Mouse (Mus musculus) heart, postnatal 0 days (tissue): ENCODE data around the gene Uba6. TPM values are rescaled to one million over a fixed set of nuclear protein-coding genes. Genes with fewer than 3 reads are reported as not detected.

Experiments
- ATAC-seq: fragments of 200-750 bp; cut with Nextera tagmentation; 2 replicates; pipeline ENCODE4 v1.8.0; 2017; ENCODE audit warnings: low read depth, moderate number of reproducible peaks, moderate library complexity; ENCODE audit not compliant: insufficient read depth
- DNase-seq: peaks from one replicate; pipeline ENCODE4 v3.0.0-alpha.2; 2016; ENCODE audit warnings: low spot score
- H3K27ac ChIP-seq: fragments of 300-500 bp; sonication (generic); 2 replicates; pipeline ENCODE4 v1.5.1; 2014; ENCODE audit warnings: low read depth, mild to moderate bottlenecking
- H3K27me3 ChIP-seq: fragments of 300-500 bp; sonication (generic); 2 replicates; pipeline ENCODE4 v1.6.1; 2014; ENCODE audit warnings: low read length, mixed read lengths; ENCODE audit not compliant: control insufficient read depth, insufficient read depth
- H3K36me3 ChIP-seq: fragments of 300-500 bp; sonication (generic); replicated peaks from 2 replicates; pipeline ENCODE4 v1.6.1; 2014; ENCODE audit warnings: low read length, mixed read lengths; ENCODE audit not compliant: control insufficient read depth, insufficient read depth
- H3K4me1 ChIP-seq: fragments of 300-500 bp; sonication (generic); 2 replicates; pipeline ENCODE4 v1.6.1; 2014; ENCODE audit warnings: antibody characterized with exemption; ENCODE audit not compliant: control insufficient read depth, insufficient read depth
- H3K4me2 ChIP-seq: fragments of 300-500 bp; sonication (generic); 2 replicates; pipeline ENCODE4 v1.6.1; 2014; ENCODE audit warnings: low read depth, mild to moderate bottlenecking, low read length, moderate library complexity
- H3K4me3 ChIP-seq: fragments of 300-500 bp; sonication (generic); 2 replicates; pipeline ENCODE4 v1.5.1; 2014; ENCODE audit warnings: low read depth, low read length
- H3K9ac ChIP-seq: fragments of 300-500 bp; sonication (generic); replicated peaks from 2 replicates; pipeline ENCODE4 v1.6.1; 2014; ENCODE audit warnings: low read depth, low read length, mixed read lengths
- H3K9me3 ChIP-seq: fragments of 300-500 bp; sonication (generic); replicated peaks from 2 replicates; pipeline ENCODE4 v1.6.1; 2016; ENCODE audit warnings: low read length; ENCODE audit not compliant: control insufficient read depth
- CTCF ChIP-seq: IDR thresholded peaks from 2 replicates; pipeline ENCODE4 v1.5.1; 2016; ENCODE audit warnings: antibody characterized with exemption, control low read depth, low read depth
- EP300 ChIP-seq: IDR thresholded peaks from 2 replicates; pipeline ENCODE4 v1.6.1; 2016; ENCODE audit warnings: antibody characterized with exemption, low read depth
- WGBS: fragments of 180-500 bp; shearing (Covaris S2); extraction: QIAGEN DNeasy Blood & Tissue Kit; methylation state at CpG from one replicate; pipeline ENCODE4 v1.1.7; 2014; 5-methylcytosine and 5-hydroxymethylcytosine counted together
- polyA plus RNA-seq: library from polyadenylated mRNA; unstranded; fragments of >200 nt; fragmentation: Nextera tagmentation; extraction: Ambion mirVana; gene quantifications from 2 replicates; pipeline ENCODE4 v1.2.1, GENCODE M21; 2015
- total RNA-seq: library from RNA; depleted of rRNA; stranded (reverse); fragments of >200 nt; gene quantifications from 2 replicates; pipeline ENCODE4 v1.2.3, GENCODE M21; 2014; ENCODE audit warnings: low replicate concordance

The Uba6 gene
- total and polyA plus RNA-seq, 2 experiments from 2014 or later: 2.6 to 7.6 TPM

- ATAC-seq: peak; percentile 47; the same call in 1 of the 2 replicates
Measured at GRCm38 (mm10) chr5:86113997-86114396, 58.6 kb downstream of the Uba6 start.

GRCm38 (mm10) chr5:86113037-86113436, 59.6 kb downstream of the Uba6 start:
- 0 out of 2 replicates have a peak overlapping the region, but pooled peaks have one; percentile 1 for H3K27ac ChIP-seq
- H3K4me3 ChIP-seq: no peak overlapping the region
- H3K36me3 ChIP-seq: no peaks in the 10 kb centered on the region
- no peaks in the 10 kb centered on the region for H3K9me3 ChIP-seq
- DNase-seq (no peak), ATAC-seq (no peak)
- no peak overlapping the region for H3K9ac ChIP-seq
- H3K4me1 ChIP-seq: no peaks in the 10 kb centered on the region
- 41% methylated on average over 2 of the region's 2 CpGs for WGBS
- H3K27me3 ChIP-seq: no peaks in the 10 kb centered on the region
- TF ChIP-seq EP300: no peak
- no peak overlapping the region for H3K4me2 ChIP-seq

More at GRCm38 (mm10) chr5:86113997-86114396, 58.6 kb downstream of the Uba6 start:
- 14% methylated on average over 1 of the region's 1 CpGs for WGBS
- Histone ChIP-seq H3K4me1 (no peaks in the 10 kb centered on the region), H3K9ac (no peak overlapping the region), H3K27me3 (no peaks in the 10 kb centered on the region), H3K4me2 (no peak overlapping the region), H3K4me3 (no peak overlapping the region), H3K9me3 (no peaks in the 10 kb centered on the region), H3K36me3 (0 out of 2 replicates have a peak, but pooled peaks cover 3% of the 10 kb centered on the region), H3K27ac (peak overlapping the region; percentile 74)
- peak; percentile 39 for DNase-seq
- TF ChIP-seq EP300 (no peak), CTCF (no peak)

GRCm38 (mm10) chr5:86111074-86111473, 61.5 kb downstream of the Uba6 start:
- no peak for ATAC-seq
- DNase-seq: no peak
- H3K4me1 ChIP-seq: no peaks in the 10 kb centered on the region
- H3K9ac ChIP-seq: no peak overlapping the region
- no peak for TF ChIP-seq EP300
- TF ChIP-seq CTCF: no peak
- H3K9me3 ChIP-seq: 0 out of 2 replicates have a peak, but pooled peaks cover 3% of the 10 kb centered on the region
- no peaks in the 10 kb centered on the region for H3K27me3 ChIP-seq
- H3K36me3 ChIP-seq: peaks cover 3% of the 10 kb centered on the region
- WGBS: 89% methylated on average over 1 of the region's 1 CpGs
- no peak overlapping the region for H3K27ac ChIP-seq
- H3K4me3 ChIP-seq: no peak overlapping the region
- H3K4me2 ChIP-seq: no peak overlapping the region

- DNase-seq (no peak), ATAC-seq (no peak)
- Histone ChIP-seq H3K4me1 (no peaks in the 10 kb centered on the region), H3K36me3 (peaks cover 3% of the 10 kb centered on the region), H3K4me2 (no peak overlapping the region), H3K27me3 (no peaks in the 10 kb centered on the region), H3K9ac (no peak overlapping the region), H3K4me3 (no peak overlapping the region), H3K9me3 (0 out of 2 replicates have a peak, but pooled peaks cover 3% of the 10 kb centered on the region), H3K27ac (no peak overlapping the region)
- WGBS: 77% methylated on average over 2 of the region's 2 CpGs
- TF ChIP-seq CTCF: no peak
- TF ChIP-seq EP300: no peak
Measured at GRCm38 (mm10) chr5:86106610-86107009, 66.0 kb downstream of the Uba6 start.

- Histone ChIP-seq H3K27ac (no peak overlapping the region), H3K36me3 (peaks cover 3% of the 10 kb centered on the region; the same call in 1 of the 2 replicates), H3K4me1 (no peaks in the 10 kb centered on the region), H3K27me3 (no peaks in the 10 kb centered on the region), H3K9ac (no peak overlapping the region), H3K4me2 (no peak overlapping the region), H3K4me3 (no peak overlapping the region), H3K9me3 (0 out of 2 replicates have a peak, but pooled peaks cover 3% of the 10 kb centered on the region)
- WGBS: 97% methylated on average over 2 of the region's 2 CpGs
- DNase-seq (no peak), ATAC-seq (no peak)
- no peak for TF ChIP-seq CTCF
- no peak for TF ChIP-seq EP300
Measured at GRCm38 (mm10) chr5:86102176-86102575, 70.4 kb downstream of the Uba6 start.

- Histone ChIP-seq H3K4me1 (no peaks in the 10 kb centered on the region), H3K36me3 (no peaks in the 10 kb centered on the region), H3K27ac (no peak overlapping the region), H3K9me3 (no peaks in the 10 kb centered on the region), H3K9ac (no peak overlapping the region), H3K4me2 (no peak overlapping the region), H3K4me3 (no peak overlapping the region), H3K27me3 (no peaks in the 10 kb centered on the region)
- whole genome bisulfite sequencing: 75% methylated on average over 3 of the region's 3 CpGs
- ATAC-seq: no peak
- no peak for DNase-seq
- TF ChIP-seq EP300 (no peak), CTCF (no peak)
Measured at GRCm38 (mm10) chr5:86100621-86101020, 72.0 kb downstream of the Uba6 start.
